Mouse (Mus musculus) layer of hippocampus, adult 18-20 months (tissue): ENCODE measurements around the gene Edem2. TPM values are rescaled to one million over a fixed set of nuclear protein-coding genes. Genes with fewer than 3 reads are reported as not detected.

ENCODE experiments used
- DNase-seq, 2 experiments: peaks; one replicate each; pipeline ENCODE4 v3.0.0; 2022; ENCODE audit warnings: low spot score in 2 of 2
- total RNA-seq, 2 experiments: library from RNA; stranded (reverse); gene quantifications; 2 replicates each; pipeline ENCODE4 v1.2.3; 2021

The Edem2 gene
- total RNA-seq, 2 experiments from 2014 or later = 23.3 to 24.4 TPM

DNA sequence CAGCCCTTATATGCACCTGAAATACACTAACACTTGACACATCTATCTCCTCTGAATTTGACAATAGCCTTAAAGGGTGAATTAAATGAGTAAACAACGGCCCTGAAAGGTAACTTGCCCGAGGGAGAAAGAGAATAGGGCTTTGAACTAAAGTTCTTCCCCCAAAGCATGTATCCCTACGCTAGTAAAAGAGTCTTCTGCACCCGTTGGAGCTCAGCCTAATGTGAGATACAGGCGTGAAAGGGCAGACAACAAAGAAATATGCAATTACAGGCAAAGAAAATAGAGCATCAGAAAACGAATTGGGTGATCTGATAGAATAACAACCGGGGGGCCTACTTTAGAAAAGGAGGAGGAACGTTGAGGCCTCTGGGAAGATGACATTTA, 37.9 kb downstream of the Edem2 start:
- DNase-seq = no peak

DNA sequence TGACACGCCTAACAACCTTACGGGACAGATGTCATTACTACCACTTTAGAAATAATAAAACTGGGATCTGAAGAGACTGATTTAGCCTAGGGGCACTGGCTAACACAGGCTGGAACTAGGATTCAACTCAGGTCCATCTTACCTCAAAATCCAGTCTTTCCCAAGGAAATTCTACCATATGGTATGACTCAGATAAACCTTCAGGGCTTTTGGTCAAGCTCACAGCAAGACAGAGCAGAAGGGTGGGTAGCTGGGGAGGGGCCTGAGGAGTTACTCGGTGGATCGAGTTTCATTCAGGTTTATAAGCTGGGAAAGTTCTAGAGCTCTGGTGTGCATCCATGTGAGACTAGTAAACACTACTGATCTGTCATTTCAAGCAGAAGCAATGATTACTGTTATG, 40.1 kb downstream of the Edem2 start:
- DNase-seq = no peak

DNA sequence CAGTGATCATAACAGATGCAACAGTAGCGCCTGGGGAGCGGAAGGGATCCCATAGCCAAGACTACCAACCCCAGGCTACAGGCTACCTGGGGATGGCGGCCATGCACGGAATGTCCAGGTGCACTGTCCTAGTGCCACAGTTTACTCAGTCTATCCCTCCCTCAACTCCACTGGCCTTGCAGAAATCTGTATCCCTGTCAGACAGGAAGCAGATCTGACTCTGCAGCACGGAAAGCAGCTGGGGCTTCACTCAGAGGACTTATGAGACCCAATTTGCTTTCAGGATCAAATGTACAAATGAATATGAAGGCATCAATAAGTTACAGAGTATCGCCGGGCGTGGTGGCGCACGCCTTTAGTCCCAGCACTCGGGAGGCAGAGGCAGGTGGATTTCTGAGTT, 41.5 kb downstream of the Edem2 start:
- DNase-seq = no peak

DNA sequence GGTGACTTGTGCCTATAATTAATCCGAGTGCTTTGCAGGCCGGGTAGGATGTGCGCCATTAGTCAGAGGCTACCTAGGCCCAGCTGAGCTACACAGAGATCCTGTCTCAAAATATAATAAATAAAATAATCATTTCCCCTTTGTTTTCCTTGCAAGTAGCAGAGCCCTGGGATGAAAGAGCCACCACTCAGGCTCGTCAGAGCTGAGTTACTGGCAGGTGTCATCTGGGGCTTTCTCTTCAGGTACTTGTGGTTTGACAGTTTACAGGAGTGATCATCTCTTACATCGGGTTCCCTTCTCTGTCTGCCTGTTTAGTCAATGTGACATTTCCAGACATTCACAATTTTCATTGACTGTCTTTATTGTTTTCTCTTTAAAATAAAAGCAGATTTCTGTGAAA, 42.7 kb downstream of the Edem2 start:
- no peak for DNase-seq

DNA sequence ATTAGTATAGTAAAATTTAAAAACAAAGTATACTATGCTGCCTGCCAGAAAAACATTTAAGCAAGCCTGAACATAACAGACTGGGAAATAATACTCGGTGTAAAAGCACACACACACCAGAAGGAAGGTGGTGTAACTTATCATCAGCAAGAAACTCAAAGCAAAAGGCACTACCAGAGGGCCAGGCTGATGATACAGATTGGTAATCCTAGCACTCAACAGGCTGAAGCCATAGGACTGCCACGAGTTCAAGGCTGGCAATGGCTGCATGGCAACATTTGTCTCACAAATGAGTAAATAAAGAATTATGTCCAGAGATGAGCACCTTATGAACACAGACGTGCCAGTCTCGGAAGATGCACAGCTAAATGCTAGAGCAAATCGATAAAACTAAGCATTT, 45.5 kb downstream of the Edem2 start:
- no peak for DNase-seq

DNA sequence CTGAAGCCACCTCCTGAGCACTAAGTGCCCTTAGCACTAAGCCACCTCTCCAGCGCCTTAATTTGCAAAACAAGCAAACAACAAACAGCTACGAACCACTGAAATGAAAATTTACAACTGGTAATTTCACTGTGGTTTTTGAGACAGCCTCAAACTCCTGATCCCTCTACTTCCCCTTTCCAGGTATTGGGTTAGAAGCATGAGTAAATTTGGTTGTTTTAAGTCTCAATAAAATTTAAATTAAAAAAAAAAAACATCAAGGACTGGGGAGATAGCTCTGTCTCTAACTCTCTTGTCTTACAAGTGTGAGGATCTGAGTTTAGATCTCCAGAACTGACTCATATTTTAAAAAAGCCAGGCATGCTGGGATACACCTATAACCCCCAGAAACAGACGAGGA, 46.1 kb downstream of the Edem2 start:
- DNase-seq = no peak

DNA sequence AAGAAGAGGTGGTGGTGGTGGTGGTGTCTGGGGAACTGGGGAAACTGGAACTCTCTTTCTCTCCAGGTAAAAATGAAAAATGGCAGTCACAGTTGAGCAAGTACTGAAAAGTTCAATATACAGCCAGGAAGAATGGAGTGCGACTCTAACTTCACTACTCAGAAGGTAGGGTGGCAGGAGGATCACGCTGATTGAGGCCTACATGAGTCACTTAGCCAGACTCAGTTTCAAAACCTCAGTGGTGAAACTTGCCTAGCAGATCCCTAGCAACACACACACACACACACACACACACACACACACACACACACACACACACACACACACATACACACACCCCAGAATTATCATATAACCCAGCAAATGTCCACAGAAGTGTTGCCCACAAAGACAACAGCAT, 47.4 kb downstream of the Edem2 start:
- no peak for DNase-seq

DNA sequence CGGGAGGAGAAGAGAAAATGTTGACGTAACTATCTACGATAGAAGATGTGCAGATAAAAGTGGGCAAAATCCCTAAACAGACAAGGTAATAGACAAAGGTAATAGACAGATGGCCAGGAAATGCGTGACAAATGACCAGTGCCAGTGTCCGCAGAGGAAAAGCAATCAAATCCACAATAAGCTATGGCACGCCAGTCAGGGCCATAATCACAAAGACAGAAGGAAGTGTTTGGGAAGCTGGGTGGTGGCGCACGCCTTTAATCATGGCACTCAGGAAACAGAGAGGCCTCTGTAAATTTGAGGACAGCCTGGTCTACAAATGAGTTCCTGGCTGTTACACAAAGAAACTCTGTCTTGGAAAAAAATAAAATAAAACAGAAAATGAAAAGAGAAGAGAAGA, 48.1 kb downstream of the Edem2 start:
- no peak for DNase-seq

DNA sequence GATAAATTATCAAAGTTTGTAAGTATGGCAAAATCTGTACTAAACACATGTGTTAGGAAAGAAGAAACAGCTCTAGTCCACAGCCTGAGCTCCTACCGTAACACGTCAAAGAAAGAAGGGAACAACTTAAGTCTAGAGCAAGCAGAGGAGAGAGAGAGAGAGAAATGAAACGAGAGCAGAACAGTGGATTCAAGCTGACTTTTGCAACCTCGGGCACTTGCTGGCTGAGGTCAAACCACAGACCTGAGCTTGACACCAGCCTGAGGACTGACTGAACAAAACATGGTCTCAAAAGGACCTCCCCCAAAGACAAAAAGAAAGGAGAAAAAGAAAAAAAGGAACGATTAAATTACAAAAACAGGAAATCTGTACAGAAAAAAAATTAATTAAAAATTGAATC, 48.7 kb downstream of the Edem2 start:
- no peak for DNase-seq

DNA sequence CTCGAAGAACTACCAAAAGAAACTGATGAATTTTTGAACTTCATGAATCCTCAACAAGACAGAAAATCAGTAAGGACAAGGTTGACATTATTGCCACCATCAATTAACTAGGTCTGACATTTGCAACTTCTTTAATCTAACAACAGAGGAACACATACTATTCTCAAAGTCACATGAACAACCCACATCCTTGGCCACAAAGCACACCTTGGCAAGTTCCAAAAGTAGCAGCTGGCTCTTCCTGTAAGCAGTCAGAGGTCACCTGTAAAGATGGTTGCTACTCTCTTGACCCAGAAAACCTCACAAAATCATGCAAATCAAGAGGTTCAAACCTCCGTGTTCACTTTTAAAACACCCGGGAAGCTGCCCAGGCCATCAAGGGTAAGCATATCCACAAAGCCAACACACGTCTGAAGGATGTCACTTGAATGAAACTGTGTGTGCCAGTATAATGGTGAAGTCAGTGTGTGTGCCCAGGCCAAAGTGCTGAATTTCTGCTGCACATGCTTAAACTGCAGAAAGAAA, 49.6 kb downstream of the Edem2 start:
- DNase-seq = no peak

DNA sequence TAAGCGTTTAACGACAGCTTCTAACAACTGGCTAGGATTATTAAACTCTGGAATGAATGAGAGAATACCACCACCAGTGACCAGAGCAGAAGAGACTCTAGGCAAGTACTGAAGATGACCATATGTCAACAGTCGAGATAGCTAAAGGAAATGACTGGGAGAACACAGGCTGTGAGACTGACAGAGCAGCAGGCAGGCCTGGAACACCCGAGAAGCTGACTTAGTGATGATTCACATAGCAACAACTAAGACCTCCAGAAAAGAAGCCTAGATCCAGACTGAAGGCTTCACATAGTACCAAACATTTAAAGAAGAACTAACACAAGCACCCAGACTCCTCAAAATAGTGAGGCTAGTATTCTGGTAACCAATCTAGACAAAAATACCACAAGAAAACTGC, 54.2 kb downstream of the Edem2 start:
- peak in 1 of 2 experiments; percentile 54 for DNase-seq

DNA sequence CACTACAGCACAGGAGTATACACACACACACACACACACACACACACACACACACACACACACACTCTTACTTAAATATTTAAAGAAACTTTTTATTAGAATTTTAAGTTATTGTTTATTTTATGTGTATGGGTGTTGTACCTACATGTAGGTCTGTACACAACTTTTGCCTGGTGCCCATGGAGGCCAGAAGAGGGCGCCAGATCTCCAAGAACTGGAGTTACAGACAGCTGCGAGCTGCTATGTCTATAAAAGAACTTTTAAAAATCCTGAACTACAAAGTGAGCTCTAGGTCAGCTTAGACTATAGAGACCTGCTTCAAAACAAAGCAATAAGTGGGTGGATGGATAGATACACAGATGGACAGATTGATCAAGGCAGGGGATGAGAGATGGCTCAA, 55.7 kb downstream of the Edem2 start:
- DNase-seq = peak; percentile 35 to 73

DNA sequence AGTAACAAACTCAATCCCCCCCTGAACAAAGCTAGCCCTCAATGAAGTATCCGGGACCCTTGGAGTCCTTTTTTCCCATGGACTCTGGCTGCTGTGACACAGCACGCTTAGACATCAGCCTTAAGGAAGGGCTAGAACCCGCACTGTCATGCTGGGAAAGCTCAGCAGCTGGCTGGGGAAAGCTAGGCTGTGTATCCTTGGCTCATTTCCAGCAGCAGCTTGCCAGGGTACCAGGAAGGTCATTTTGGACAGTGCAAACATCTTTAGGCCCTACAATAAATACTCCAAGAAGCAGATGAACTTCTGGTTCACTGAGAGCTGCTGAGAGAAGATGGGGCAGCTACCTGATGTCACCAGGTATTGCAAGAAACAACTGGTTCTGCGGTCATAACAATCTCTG, 58.0 kb downstream of the Edem2 start:
- no peak for DNase-seq

DNA sequence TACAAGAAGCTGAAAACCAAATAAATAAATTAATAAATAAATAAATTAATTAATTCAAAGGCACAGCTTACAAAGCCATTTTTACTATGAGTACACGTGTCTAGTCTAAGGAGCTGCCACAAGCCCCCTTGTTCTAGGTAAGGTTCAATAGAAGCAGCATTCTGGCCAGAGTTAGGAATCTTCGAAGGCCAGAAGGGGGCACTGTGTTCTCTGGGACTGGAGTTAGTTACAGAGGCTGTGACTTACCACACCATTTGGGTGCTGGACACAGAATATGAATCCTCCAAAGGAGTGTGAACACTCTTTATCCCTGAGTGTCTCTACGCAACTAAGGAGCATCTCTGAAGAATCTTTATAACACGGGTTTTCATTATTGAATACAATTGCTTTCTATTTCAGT, 60.8 kb downstream of the Edem2 start:
- no peak for DNase-seq

DNA sequence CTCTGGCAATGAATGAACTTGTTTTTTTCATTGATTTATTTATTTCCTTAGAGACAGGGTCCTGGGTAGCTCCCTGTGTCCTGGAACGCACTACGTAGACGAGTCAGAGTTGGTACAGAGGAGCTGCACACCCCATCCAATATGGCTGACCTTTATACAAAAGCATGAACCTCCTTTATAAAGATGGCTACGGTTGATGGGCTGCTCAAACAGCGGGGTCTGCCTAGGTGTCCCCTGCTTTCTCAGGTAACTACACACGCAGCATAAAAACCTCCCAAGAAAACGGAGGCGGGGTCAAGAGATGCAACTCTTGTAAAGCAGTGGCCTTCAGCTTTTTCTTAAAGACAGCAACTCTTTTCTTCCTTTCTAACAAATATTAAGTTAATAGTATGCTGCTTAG, 61.4 kb downstream of the Edem2 start:
- no peak for DNase-seq

DNA sequence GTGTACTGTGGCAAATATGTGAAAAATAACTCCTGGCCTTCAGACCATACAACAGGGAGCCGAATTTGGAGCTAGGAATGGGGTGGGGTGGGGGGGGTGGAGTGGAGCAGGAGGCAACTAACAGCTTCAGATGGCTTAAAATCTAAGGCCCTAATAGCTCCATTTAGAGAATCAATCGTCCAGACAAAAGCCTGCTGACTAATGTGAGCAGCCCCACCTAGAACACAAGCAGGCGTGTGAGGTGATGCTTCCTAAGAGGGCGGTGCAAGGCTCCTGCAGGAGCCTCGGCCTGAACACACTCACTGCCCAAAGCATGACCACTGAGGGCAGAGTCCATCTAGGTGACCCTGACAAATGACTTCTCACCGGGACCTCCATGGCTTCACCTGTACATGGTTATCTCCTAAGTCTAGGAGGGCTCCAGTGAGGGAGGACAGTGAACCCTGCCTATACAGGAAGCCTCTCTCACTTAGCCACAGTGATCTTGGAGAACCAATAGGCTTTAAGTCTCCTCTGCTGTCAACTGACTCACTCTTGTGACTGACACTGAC, 65.3 kb downstream of the Edem2 start:
- no peak for DNase-seq

DNA sequence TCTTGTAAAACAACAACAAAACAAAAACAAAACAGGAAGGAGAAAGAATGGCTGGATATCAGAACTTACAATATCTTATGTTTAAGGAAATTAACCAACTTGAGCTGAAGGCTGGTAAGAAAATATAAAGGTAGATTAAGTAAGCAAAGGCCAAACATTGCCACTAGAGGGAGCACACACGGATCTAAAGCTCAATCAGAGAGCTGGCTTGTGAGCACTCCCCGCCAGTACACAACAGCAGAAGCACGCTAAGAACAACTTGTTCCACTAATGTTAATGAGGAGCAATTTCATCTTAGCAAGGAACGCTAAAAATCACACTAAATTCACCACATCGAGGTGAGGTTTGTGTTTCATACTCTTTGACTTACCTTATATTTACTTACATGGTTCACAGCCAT, 66.2 kb downstream of the Edem2 start:
- DNase-seq = peak; percentile 43 to 83

DNA sequence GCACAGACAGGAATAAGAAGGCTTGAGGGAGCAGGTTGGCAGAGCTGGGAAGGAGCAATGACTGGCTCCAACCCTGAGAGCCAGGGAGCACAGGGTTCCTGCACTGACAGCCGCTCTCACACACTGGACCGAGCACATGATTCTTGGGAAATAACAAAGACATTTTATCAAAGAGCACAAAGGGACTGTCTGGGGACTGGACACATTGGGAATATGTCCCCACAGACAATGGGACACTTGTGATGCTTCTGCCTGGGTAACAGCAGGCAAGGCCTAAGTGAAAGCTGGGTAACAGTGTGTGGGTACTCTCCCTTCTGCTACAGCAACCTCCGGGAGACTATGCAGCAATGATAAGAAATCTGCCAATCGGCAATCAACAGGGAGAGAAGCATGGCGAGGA, 66.9 kb downstream of the Edem2 start:
- DNase-seq = peak in 1 of 2 experiments; percentile 68

DNA sequence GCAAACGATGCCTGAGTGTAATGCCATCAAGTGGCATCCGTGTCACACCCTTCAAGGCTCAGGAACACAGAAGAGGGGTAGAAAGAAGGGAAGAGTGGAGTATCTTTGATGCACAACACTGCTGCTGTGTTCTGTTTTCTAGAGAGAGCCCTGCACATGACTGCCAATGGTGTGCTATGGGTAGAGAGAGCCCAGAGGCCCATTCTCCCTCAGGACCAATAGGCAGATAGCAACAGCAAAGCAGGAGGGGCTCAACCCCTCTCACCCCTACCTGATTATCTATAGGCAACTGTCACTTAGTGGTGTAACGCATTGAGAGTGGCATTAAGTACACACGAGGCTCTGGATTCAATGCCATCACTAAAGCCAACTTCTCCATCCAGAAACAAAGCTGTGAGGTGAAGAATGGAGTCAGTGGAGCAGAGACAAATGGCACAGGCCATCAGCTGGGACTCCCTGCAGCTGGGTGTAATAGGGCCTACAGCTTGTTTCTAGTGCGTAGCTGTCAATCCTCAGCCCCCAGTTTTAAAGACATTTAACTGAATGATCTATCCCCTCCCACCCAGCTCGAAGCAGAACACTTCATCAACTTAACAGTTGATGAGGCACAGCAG, 73.4 kb downstream of the Edem2 start:
- no peak for DNase-seq

DNA sequence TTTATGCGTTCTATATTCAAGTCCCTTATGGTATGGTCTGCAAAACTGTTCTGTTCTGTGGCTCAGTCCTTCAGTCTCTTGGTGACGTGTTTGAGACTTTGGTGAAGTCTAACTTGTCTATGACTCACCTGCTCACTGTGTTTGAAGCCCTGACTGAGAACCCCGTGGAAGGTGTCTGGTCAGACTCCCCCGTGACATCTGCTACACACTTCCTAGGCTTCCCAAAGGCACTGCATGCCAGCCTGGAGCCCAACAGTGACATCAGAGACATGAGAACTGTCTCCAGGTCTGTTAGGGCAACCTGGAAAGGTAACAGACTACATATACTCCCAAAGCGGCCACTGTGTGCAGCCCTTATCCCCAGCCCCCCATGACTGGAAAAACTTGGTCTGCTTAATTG, 76.7 kb downstream of the Edem2 start:
- no peak for DNase-seq
